Mouse (Mus musculus) heart, embryonic 14.5 days (tissue): ENCODE measurements around the gene Dpysl4. TPM values are rescaled to one million over a fixed set of nuclear protein-coding genes. Genes with fewer than 3 reads are reported as not detected.

Experiments
- ATAC-seq: fragments of 200-750 bp; cut with Nextera tagmentation; 2 replicates; pipeline ENCODE4 v1.8.0; 2017; ENCODE audit warnings: low read depth, moderate TSS enrichment; ENCODE audit not compliant: insufficient number of reproducible peaks, insufficient read depth, low FRiP score
- H3K27ac ChIP-seq, 2 experiments: fragments of 200-500 bp in 1 of 2; fragments of 300-500 bp in 1 of 2; sonication (generic) in 1 of 2; replicated peaks in 1 of 2; 2 replicates each; pipeline ENCODE4 v1.5.1; 2012 to 2014; ENCODE audit warnings: low read depth in 2 of 2, low read length in 2 of 2, control low read depth in 1 of 2, mild to moderate bottlenecking in 1 of 2, mixed read lengths in 1 of 2; ENCODE audit not compliant: control insufficient read depth in 1 of 2, insufficient read depth in 1 of 2
- H3K27me3 ChIP-seq: fragments of 300-500 bp; sonication (generic); 2 replicates; pipeline ENCODE4 v1.6.1; 2014; ENCODE audit warnings: mild to moderate bottlenecking, low read length, control low read depth; ENCODE audit not compliant: control insufficient read depth, insufficient read depth
- H3K36me3 ChIP-seq: fragments of 300-500 bp; sonication (generic); 2 replicates; pipeline ENCODE4 v1.6.1; 2014; ENCODE audit warnings: mild to moderate bottlenecking, control low read depth, low read length, mixed read lengths; ENCODE audit not compliant: control insufficient read depth, insufficient read depth
- H3K4me1 ChIP-seq, 2 experiments: fragments of 200-500 bp in 1 of 2; fragments of 300-500 bp in 1 of 2; sonication (generic) in 1 of 2; 2 replicates each; pipeline ENCODE4 v1.6.1; 2012 to 2014; ENCODE audit warnings: low read length in 2 of 2, control low read depth in 1 of 2, mixed read lengths in 1 of 2; ENCODE audit not compliant: control insufficient read depth in 2 of 2, insufficient read depth in 2 of 2
- H3K4me2 ChIP-seq: fragments of 300-500 bp; sonication (generic); 2 replicates; pipeline ENCODE4 v1.6.1; 2014; ENCODE audit warnings: mild to moderate bottlenecking, low read length
- H3K4me3 ChIP-seq, 2 experiments: fragments of 200-500 bp in 1 of 2; fragments of 300-500 bp in 1 of 2; sonication (generic) in 1 of 2; 2 replicates each; pipeline ENCODE4 v1.5.1; 2012 to 2014; ENCODE audit warnings: low read length in 2 of 2, mild to moderate bottlenecking in 2 of 2, control low read depth in 1 of 2, low read depth in 1 of 2, moderate library complexity in 1 of 2; ENCODE audit not compliant: control insufficient read depth in 1 of 2, insufficient read depth in 1 of 2
- H3K9ac ChIP-seq: fragments of 300-500 bp; sonication (generic); 2 replicates; pipeline ENCODE4 v1.6.1; 2014; ENCODE audit warnings: mild to moderate bottlenecking, low read length
- H3K9me3 ChIP-seq: fragments of 300-500 bp; sonication (generic); 2 replicates; pipeline ENCODE4 v1.6.1; 2016; ENCODE audit warnings: low read length, control low read depth; ENCODE audit not compliant: control insufficient read depth
- WGBS: fragments of 180-500 bp; shearing (Covaris S2); extraction: QIAGEN DNeasy Blood & Tissue Kit; methylation state at CpG from one replicate; pipeline ENCODE4 v1.1.7; 2014; 5-methylcytosine and 5-hydroxymethylcytosine counted together
- polyA plus RNA-seq: library from polyadenylated mRNA; unstranded; fragments of >200 nt; fragmentation: Nextera tagmentation; extraction: Ambion mirVana; gene quantifications from 2 replicates; pipeline ENCODE4 v1.2.1, GENCODE M21; 2014

Dpysl4 gene
- polyA plus RNA-seq, 1 experiment from 2014 or later, result 2.7 TPM

DNA sequence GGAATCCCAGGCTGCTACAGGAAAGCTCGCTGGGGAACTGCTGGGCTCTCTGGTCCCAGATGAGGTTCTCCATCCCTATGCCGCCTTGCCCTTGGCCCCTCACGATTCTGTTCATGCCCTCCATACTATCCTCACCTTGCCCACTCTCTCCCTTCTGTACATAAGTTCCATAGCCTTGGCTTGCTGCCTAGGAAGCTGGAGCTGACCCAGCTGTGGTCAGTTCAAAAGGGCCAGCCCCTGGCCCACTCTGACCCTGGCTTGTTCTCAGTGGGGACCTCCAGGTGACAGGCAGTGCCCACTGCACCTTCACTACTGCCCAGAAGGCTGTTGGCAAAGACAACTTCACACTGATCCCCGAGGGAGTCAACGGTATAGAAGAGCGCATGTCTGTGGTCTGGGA, 10.6 kb downstream of the Dpysl4 start:
- H3K36me3 ChIP-seq, result no peaks in the 10 kb centered on the region
- WGBS, result 84% methylated on average over 6 of the region's 6 CpGs
- H3K9me3 ChIP-seq, result no peaks in the 10 kb centered on the region
- no peak overlapping the region for H3K4me2 ChIP-seq
- H3K27ac ChIP-seq, result no peak overlapping the region
- no peak overlapping the region for H3K4me3 ChIP-seq
- ATAC-seq, result no peak
- no peak overlapping the region for H3K9ac ChIP-seq
- H3K4me1 ChIP-seq, result no peaks in the 10 kb centered on the region
- no peaks in the 10 kb centered on the region for H3K27me3 ChIP-seq

DNA sequence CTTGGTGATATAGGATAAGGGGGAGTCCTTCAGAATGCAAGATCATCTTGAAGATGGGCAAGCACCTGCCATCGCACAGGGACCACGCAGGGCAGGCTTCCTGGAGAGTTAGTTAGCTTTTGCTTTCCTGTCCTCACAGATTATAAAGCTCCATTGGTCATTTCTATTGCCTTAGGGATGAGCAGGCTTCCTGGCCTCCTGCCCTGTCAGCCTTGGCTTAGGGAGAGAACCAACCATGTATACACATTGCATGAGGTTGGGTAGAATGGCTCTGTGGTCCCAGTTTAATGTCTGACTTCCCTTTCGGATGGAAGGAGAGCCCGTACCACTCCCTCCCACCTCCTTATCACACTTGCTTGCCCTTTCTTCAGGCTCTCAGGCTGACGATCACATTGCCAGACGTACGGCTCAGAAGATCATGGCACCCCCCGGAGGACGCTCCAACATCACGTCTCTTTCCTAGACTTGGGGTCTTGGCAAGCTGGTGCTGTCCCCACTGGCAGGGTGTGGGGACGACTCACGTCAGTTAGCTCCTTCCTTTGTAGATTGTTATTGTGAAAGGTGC, 14.8 kb downstream of the Dpysl4 start:
- Histone ChIP-seq H3K9me3 (no peaks in the 10 kb centered on the region), H3K27ac (no peak overlapping the region)
- WGBS, result 59% methylated on average over 12 of the region's 12 CpGs

DNA sequence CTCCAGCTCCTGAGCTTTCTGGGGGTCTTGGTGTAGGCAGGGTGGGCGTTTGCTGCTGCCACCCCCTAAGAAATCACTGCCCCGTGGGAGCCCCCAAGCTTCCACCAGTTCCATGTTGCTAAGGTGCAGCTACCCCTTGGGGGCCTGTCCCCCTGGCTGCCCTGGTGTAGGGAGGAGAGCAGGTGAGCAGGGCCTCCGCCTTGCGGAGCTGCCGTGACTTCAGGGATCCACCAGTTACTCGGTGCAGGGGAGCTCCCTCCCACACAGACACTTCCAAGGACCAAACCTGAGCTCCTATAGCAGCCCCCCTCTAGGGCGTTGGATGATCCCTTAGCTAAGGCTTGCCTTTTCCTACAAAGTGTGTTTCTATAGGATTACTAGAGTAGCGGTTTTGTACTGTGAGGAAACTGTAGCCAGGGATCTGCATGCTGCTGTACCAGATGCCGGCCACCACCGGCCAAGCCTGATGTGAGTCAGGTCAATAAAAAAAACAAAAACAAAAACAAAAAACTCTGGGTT, 15.5 kb downstream of the Dpysl4 start:
- H3K4me3 ChIP-seq, result no peak overlapping the region
- no peak for ATAC-seq

More for the DNA sequence above, 14.8 kb downstream of the Dpysl4 start:
- no peak for ATAC-seq
- Histone ChIP-seq H3K4me1 (no peaks in the 10 kb centered on the region), H3K4me3 (no peak overlapping the region), H3K36me3 (no peaks in the 10 kb centered on the region), H3K27me3 (no peaks in the 10 kb centered on the region), H3K9ac (no peak overlapping the region), H3K4me2 (no peak overlapping the region)

DNA sequence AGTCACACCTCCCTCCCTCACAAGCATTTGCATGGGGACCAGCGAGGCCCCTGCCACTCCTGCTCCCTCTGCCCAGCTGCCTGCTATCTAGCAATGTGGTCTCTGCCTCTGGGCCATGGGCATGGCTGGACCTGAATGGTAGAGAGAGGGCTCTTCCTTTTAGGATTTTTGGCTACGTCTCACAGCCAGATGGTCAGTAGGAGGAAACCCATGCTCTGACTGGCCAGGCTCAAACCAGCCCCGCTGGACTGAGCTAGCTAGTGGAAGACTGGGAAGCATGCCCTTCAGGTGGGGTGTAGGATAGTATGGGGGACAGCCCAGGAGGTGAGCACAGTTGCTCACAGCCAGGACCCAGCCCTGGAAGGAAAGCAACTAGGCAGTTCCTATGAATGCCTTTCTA, 16.0 kb downstream of the Dpysl4 start:
- no peak overlapping the region for H3K27ac ChIP-seq
- no peaks in the 10 kb centered on the region for H3K4me1 ChIP-seq
- H3K36me3 ChIP-seq, result no peaks in the 10 kb centered on the region
- H3K4me2 ChIP-seq, result no peak overlapping the region
- no peak for ATAC-seq
- no peaks in the 10 kb centered on the region for H3K27me3 ChIP-seq
- no peak overlapping the region for H3K4me3 ChIP-seq
- H3K9me3 ChIP-seq, result no peaks in the 10 kb centered on the region
- WGBS, result 68% methylated on average over 3 of the region's 3 CpGs
- no peak overlapping the region for H3K9ac ChIP-seq

More for the DNA sequence above, 15.5 kb downstream of the Dpysl4 start:
- no peak overlapping the region for H3K27ac ChIP-seq
- H3K36me3 ChIP-seq, result no peaks in the 10 kb centered on the region
- H3K9me3 ChIP-seq, result no peaks in the 10 kb centered on the region
- H3K4me1 ChIP-seq, result no peaks in the 10 kb centered on the region
- no peak overlapping the region for H3K9ac ChIP-seq
- H3K4me2 ChIP-seq, result no peak overlapping the region
- no peaks in the 10 kb centered on the region for H3K27me3 ChIP-seq
- 70% methylated on average over 10 of the region's 10 CpGs for WGBS

DNA sequence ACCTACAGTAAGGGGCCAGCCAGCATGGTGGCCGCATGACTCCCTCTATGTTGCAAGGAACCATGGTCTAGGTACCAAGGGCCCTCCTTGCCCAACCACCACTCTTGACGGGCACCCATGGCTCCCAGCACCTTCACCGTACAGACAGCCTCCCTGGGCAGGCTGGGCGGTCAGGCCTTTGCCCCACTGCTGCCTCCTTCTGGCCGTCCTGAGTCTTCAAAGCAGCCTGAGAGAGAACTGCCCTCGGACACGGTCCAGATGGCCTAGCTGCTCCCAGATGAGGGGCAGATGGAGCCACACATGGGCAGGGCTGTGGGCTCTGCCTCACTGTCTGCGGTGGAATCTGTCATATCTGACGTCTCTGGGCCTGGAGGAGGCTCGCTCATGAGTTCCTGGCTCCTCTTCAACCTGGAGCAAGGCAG, 18.2 kb downstream of the Dpysl4 start:
- no peak overlapping the region for H3K9ac ChIP-seq
- no peak for ATAC-seq
- H3K27me3 ChIP-seq, result no peaks in the 10 kb centered on the region
- no peaks in the 10 kb centered on the region for H3K9me3 ChIP-seq
- no peak overlapping the region for H3K27ac ChIP-seq
- H3K36me3 ChIP-seq, result no peaks in the 10 kb centered on the region
- peaks cover 5 to 8% of the 10 kb centered on the region in 2 experiments; a peak in 2 of 4 replicates for H3K4me1 ChIP-seq
- H3K4me3 ChIP-seq, result no peak overlapping the region
- WGBS, result 55% methylated on average over 10 of the region's 10 CpGs
- no peak overlapping the region for H3K4me2 ChIP-seq

DNA sequence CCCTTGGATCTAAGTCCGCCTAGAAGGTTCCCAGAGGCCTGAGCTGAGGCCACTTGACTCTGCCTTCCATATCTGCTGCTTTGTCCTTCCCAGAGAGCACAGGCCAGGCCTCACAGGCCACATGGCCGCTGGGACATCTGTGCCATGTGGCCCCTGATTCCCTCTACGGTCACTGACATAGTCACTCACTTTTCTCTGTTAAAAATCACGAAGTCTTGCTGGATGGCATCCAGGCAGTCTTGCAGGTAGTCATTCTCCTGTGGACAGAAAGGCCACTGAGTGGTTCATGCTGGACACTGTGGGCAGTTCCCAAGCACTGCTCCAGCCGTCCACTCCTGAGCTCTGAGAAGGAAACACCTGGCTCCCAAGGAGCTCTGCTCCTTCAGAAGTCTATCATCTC, 19.3 kb downstream of the Dpysl4 start:
- Histone ChIP-seq H3K9ac (no peak overlapping the region), H3K9me3 (no peaks in the 10 kb centered on the region), H3K4me3 (no peak overlapping the region), H3K4me2 (no peak overlapping the region), H3K4me1 (peaks cover 5 to 8% of the 10 kb centered on the region in 2 experiments; a peak in 2 of 4 replicates), H3K27ac (no peak overlapping the region), H3K36me3 (no peaks in the 10 kb centered on the region), H3K27me3 (no peaks in the 10 kb centered on the region)
- WGBS, result 79% methylated on average over 5 of the region's 5 CpGs
- no peak for ATAC-seq

DNA sequence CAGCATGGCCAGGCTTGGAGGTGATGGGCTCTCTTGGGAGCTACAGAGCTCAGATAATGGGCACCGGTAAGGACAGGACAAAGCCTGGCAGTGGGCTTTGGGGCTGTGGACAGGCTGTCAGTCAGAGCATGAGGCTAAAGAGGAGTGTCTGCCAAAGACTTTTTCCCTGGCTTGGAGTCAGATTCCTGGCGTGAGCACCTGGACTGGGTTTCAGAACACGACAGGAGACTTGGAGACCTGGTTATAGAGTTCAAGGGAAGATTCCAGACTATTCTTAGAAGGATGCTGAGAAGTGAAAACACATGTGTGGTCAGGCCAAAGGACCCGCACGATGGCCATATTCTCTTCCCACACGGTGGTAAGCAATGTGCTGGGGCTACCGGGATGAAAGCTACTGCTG, 19.9 kb downstream of the Dpysl4 start:
- 77% methylated on average over 7 of the region's 7 CpGs for WGBS
- no peak for ATAC-seq
- no peak overlapping the region for H3K4me2 ChIP-seq

More for the DNA sequence above, 19.9 kb downstream of the Dpysl4 start:
- Histone ChIP-seq H3K27ac (no peak overlapping the region), H3K27me3 (no peaks in the 10 kb centered on the region), H3K4me1 (peaks cover 5 to 8% of the 10 kb centered on the region in 2 experiments; a peak in 2 of 4 replicates), H3K9ac (no peak overlapping the region), H3K36me3 (no peaks in the 10 kb centered on the region), H3K4me3 (no peak overlapping the region), H3K9me3 (no peaks in the 10 kb centered on the region)
